Mouse (Mus musculus) midbrain, postnatal 0 days (tissue): ENCODE data around the gene Podxl2. TPM values are rescaled to one million over a fixed set of nuclear protein-coding genes. Genes with fewer than 3 reads are reported as not detected.
A peak's percentile ranks its signal among the peaks of the same experiment; 100 is the strongest.

Experiments
- ATAC-seq: fragments of 200-750 bp; cut with Nextera tagmentation; 2 replicates; pipeline ENCODE4 v1.8.0; 2017; ENCODE audit warnings: moderate number of reproducible peaks, mild to moderate bottlenecking, moderate TSS enrichment, moderate library complexity; ENCODE audit not compliant: low FRiP score
- DNase-seq: peaks from one replicate; pipeline ENCODE4 v3.0.0-alpha.2; 2015; ENCODE audit warnings: low spot score
- H3K27ac ChIP-seq: fragments of 300-500 bp; sonication (generic); 2 replicates; pipeline ENCODE4 v1.5.1; 2014; ENCODE audit warnings: low read depth, mild to moderate bottlenecking, low read length, mixed read lengths
- H3K27me3 ChIP-seq: fragments of 300-500 bp; sonication (generic); 2 replicates; pipeline ENCODE4 v1.6.1; 2014; ENCODE audit warnings: low read length, control low read depth, mixed read lengths; ENCODE audit not compliant: insufficient read depth
- H3K36me3 ChIP-seq: fragments of 300-500 bp; sonication (generic); 2 replicates; pipeline ENCODE4 v1.6.1; 2014; ENCODE audit warnings: low read length, control low read depth, mixed read lengths; ENCODE audit not compliant: insufficient read depth
- H3K4me1 ChIP-seq: fragments of 300-500 bp; sonication (generic); 2 replicates; pipeline ENCODE4 v1.6.1; 2014; ENCODE audit warnings: mild to moderate bottlenecking, control low read depth, antibody characterized with exemption, low read length, mixed read lengths; ENCODE audit not compliant: insufficient read depth
- H3K4me2 ChIP-seq: fragments of 300-500 bp; sonication (generic); 2 replicates; pipeline ENCODE4 v1.6.1; 2014; ENCODE audit warnings: low read depth, mild to moderate bottlenecking, low read length, mixed read lengths; ENCODE audit not compliant: poor library complexity, severe bottlenecking
- H3K4me3 ChIP-seq: fragments of 300-500 bp; sonication (generic); 2 replicates; pipeline ENCODE4 v1.5.1; 2014; ENCODE audit warnings: low read depth, mild to moderate bottlenecking, low read length, moderate library complexity
- H3K9ac ChIP-seq: fragments of 300-500 bp; sonication (generic); replicated peaks from 2 replicates; pipeline ENCODE4 v1.6.1; 2014; ENCODE audit warnings: mild to moderate bottlenecking, low read length, moderate library complexity, mixed read lengths; ENCODE audit not compliant: poor library complexity, severe bottlenecking
- H3K9me3 ChIP-seq: fragments of 300-500 bp; sonication (generic); 2 replicates; pipeline ENCODE4 v1.6.1; 2016; ENCODE audit warnings: low read length, control low read depth
- CTCF ChIP-seq: IDR thresholded peaks from 2 replicates; pipeline ENCODE4 v1.5.1; 2016; ENCODE audit warnings: antibody characterized with exemption, mild to moderate bottlenecking
- WGBS: fragments of 180-500 bp; shearing (Covaris S2); extraction: QIAGEN DNeasy Blood & Tissue Kit; methylation state at CpG from one replicate; pipeline ENCODE4 v1.1.7; 2014; 5-methylcytosine and 5-hydroxymethylcytosine counted together
- polyA plus RNA-seq: library from polyadenylated mRNA; unstranded; fragments of >200 nt; fragmentation: Nextera tagmentation; extraction: Ambion mirVana; gene quantifications from 2 replicates; pipeline ENCODE4 v1.2.1, GENCODE M21; 2015
- total RNA-seq: library from RNA; depleted of rRNA; stranded (reverse); fragments of >200 nt; gene quantifications from 2 replicates; pipeline ENCODE4 v1.2.3, GENCODE M21; 2014

The Podxl2 gene
- total and polyA plus RNA-seq, 2 experiments from 2014 or later: 776 to 883 TPM

- DNase-seq (peak; percentile 94), ATAC-seq (peak; percentile 65)
- H3K4me1 ChIP-seq: no peaks in the 10 kb centered on the region
- no peak overlapping the region for H3K4me2 ChIP-seq
- no peak overlapping the region for H3K27ac ChIP-seq
- peaks cover 11% of the 10 kb centered on the region for H3K36me3 ChIP-seq
- TF ChIP-seq CTCF: peak; percentile 96
- no peaks in the 10 kb centered on the region for H3K9me3 ChIP-seq
- H3K9ac ChIP-seq: no peak overlapping the region
- 25% methylated on average over 8 of the region's 8 CpGs for WGBS
- H3K27me3 ChIP-seq: no peaks in the 10 kb centered on the region
- no peak overlapping the region for H3K4me3 ChIP-seq
These were observed 43.4 kb downstream of the Podxl2 start for GRCm38 (mm10) chr6:88831456-88831855.

GRCm38 (mm10) chr6:88830112-88830702, 44.6 kb downstream of the Podxl2 start:
- ATAC-seq: no peak
- Histone ChIP-seq H3K27me3 (no peaks in the 10 kb centered on the region), H3K4me3 (no peak overlapping the region), H3K27ac (no peak overlapping the region), H3K36me3 (no peaks in the 10 kb centered on the region), H3K9me3 (no peaks in the 10 kb centered on the region), H3K4me1 (no peaks in the 10 kb centered on the region), H3K9ac (no peak overlapping the region), H3K4me2 (no peak overlapping the region)
- DNase-seq: no peak
- WGBS: 90% methylated on average over 6 of the region's 6 CpGs
- no peak for TF ChIP-seq CTCF

GRCm38 (mm10) chr6:88829579-88829978, 45.3 kb downstream of the Podxl2 start:
- Histone ChIP-seq H3K27ac (no peak overlapping the region), H3K36me3 (no peaks in the 10 kb centered on the region), H3K27me3 (no peaks in the 10 kb centered on the region), H3K4me1 (no peaks in the 10 kb centered on the region), H3K4me3 (no peak overlapping the region), H3K9ac (no peak overlapping the region), H3K9me3 (no peaks in the 10 kb centered on the region), H3K4me2 (no peak overlapping the region)
- no peak for ATAC-seq
- no peak for TF ChIP-seq CTCF
- no peak for DNase-seq
- 85% methylated on average over 4 of the region's 4 CpGs for WGBS

- no peak for ATAC-seq
- H3K4me1 ChIP-seq: no peaks in the 10 kb centered on the region
These were observed 46.4 kb downstream of the Podxl2 start for GRCm38 (mm10) chr6:88828206-88829009.

GRCm38 (mm10) chr6:88827395-88828205, 47.2 kb downstream of the Podxl2 start:
- DNase-seq (peak; percentile 51), ATAC-seq (no peak)
- peak; percentile 27 for TF ChIP-seq CTCF
- no peak overlapping the region for H3K27ac ChIP-seq
- WGBS: 65% methylated on average over 13 of the region's 13 CpGs
- no peaks in the 10 kb centered on the region for H3K4me1 ChIP-seq
- H3K4me2 ChIP-seq: no peak overlapping the region
- no peaks in the 10 kb centered on the region for H3K36me3 ChIP-seq
- no peaks in the 10 kb centered on the region for H3K9me3 ChIP-seq
- H3K27me3 ChIP-seq: no peaks in the 10 kb centered on the region
- H3K9ac ChIP-seq: no peak overlapping the region
- H3K4me3 ChIP-seq: no peak overlapping the region

More at GRCm38 (mm10) chr6:88828206-88829009, 46.4 kb downstream of the Podxl2 start:
- TF ChIP-seq CTCF: no peak; the same call in 1 of the 2 replicates
- no peak overlapping the region for H3K4me2 ChIP-seq
- no peak overlapping the region for H3K27ac ChIP-seq
- no peak overlapping the region for H3K9ac ChIP-seq
- no peaks in the 10 kb centered on the region for H3K27me3 ChIP-seq
- no peak overlapping the region for H3K4me3 ChIP-seq
- no peaks in the 10 kb centered on the region for H3K36me3 ChIP-seq
- no peak for DNase-seq
- WGBS: 74% methylated on average over 15 of the region's 15 CpGs
- H3K9me3 ChIP-seq: no peaks in the 10 kb centered on the region
